Mouse (Mus musculus) telencephalon, adult 2 months (tissue): ENCODE data around the gene Fbxl7.
"Not testable (repeated sequence)": the region's sequence is repeated elsewhere in the genome, so short reads cannot be mapped to it uniquely, and the experiment has no call there.

Experiments
- DNase-seq: peaks from one replicate; pipeline ENCODE4 v3.0.0-alpha.2; 2011; ENCODE audit warnings: low read depth, low spot score

Gene Fbxl7

GRCm38 (mm10) chr15:26809569-26809968, 85.8 kb downstream of the Fbxl7 start:
- no peak for DNase-seq

GRCm38 (mm10) chr15:26804046-26804445, 91.3 kb downstream of the Fbxl7 start:
- DNase-seq: no peak

- no peak for DNase-seq
Measured at GRCm38 (mm10) chr15:26799457-26800021, 95.8 kb downstream of the Fbxl7 start.

GRCm38 (mm10) chr15:26795937-26796336, 99.4 kb downstream of the Fbxl7 start:
- no peak for DNase-seq

GRCm38 (mm10) chr15:26795518-26795917, 99.9 kb downstream of the Fbxl7 start:
- peak; percentile 16 for DNase-seq

- DNase-seq: no peak
Measured at GRCm38 (mm10) chr15:26787148-26787547, 108.2 kb downstream of the Fbxl7 start.

GRCm38 (mm10) chr15:26780557-26780956, 114.8 kb downstream of the Fbxl7 start:
- DNase-seq: no peak

- DNase-seq: no peak
Measured at GRCm38 (mm10) chr15:26779129-26779528, 116.3 kb downstream of the Fbxl7 start.

- DNase-seq: no peak
Measured at GRCm38 (mm10) chr15:26775720-26776119, 119.7 kb downstream of the Fbxl7 start.

GRCm38 (mm10) chr15:26774895-26775294, 120.5 kb downstream of the Fbxl7 start:
- DNase-seq: no peak

GRCm38 (mm10) chr15:26761651-26762050, 133.7 kb downstream of the Fbxl7 start:
- no peak for DNase-seq

- DNase-seq: no peak
Measured at GRCm38 (mm10) chr15:26748484-26748883, 146.9 kb downstream of the Fbxl7 start.

- DNase-seq: no peak
Measured at GRCm38 (mm10) chr15:26732366-26732765, 163.0 kb downstream of the Fbxl7 start.

GRCm38 (mm10) chr15:26730760-26731159, 164.6 kb downstream of the Fbxl7 start:
- peak; percentile 58 for DNase-seq

- not testable (repeated sequence) for DNase-seq
Measured at GRCm38 (mm10) chr15:26729341-26729740, 166.0 kb downstream of the Fbxl7 start.

- no peak for DNase-seq
Measured at GRCm38 (mm10) chr15:26718390-26719036, 176.9 kb downstream of the Fbxl7 start.

GRCm38 (mm10) chr15:26717952-26718351, 177.4 kb downstream of the Fbxl7 start:
- no peak for DNase-seq

- no peak for DNase-seq
Measured at GRCm38 (mm10) chr15:26716181-26716580, 179.2 kb downstream of the Fbxl7 start.

GRCm38 (mm10) chr15:26715635-26716034, 179.7 kb downstream of the Fbxl7 start:
- DNase-seq: no peak

GRCm38 (mm10) chr15:26712271-26712670, 183.1 kb downstream of the Fbxl7 start:
- no peak for DNase-seq

GRCm38 (mm10) chr15:26704966-26705365, 190.4 kb downstream of the Fbxl7 start:
- DNase-seq: no peak

GRCm38 (mm10) chr15:26703156-26703840, 192.1 kb downstream of the Fbxl7 start:
- no peak for DNase-seq
